Mouse (Mus musculus) CD8-positive naive resting alpha-beta T cell, adult 2 months (primary cell): Measurements from ENCODE around the gene Ddx25.

Experiments used
- DNase-seq, 2 experiments: peaks; one replicate each; pipeline ENCODE4 v3.0.0; 2022; ENCODE audit warnings: low read depth in 2 of 2, low spot score in 2 of 2

Ddx25 gene

GRCm38 (mm10) chr9:35558257-35559008, at the start of gene Ddx25, which contains the start of gene Pus3:
Gene Ddx25 (minus strand): TSS chr9:35558528.
Gene Pus3 (plus strand): TSS chr9:35558595.
- peak; percentile 21 to 22 for DNase-seq

DNA sequence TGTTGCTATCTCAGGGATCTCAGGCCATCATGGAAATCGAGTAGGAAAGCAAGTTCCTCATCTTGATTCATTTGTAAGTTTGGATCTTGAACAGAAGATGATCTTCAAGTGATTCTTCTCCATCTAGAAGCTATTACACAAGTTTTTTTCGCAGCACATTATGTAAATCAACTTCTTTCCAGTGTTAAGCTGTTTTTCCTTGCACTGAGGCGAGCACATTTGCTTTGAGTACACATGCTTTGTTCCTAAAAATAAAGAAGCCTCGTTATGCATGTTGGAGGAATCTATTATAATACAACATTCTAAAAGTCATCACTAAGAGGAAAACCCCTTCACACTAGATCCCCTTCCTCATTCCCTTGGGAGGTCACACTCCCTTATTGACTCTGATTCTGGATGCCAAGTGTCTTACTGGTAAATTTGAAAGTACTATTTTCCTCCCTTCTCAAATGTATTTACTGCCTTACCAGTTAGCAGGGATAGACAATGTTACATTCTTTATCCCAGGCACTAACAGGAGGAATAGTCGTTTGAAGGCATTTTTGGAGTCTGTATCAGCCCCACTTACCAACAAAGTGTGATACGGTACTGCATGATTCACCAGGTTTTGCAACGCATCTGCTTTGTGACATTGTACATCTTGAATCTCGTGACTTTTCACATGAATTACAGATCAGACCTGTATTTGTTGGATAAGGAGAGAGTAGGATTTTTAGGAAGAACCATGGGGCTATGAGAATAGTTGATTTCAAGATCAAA, 49.5 kb upstream of the Ddx25 start:
- DNase-seq = no peak

DNA sequence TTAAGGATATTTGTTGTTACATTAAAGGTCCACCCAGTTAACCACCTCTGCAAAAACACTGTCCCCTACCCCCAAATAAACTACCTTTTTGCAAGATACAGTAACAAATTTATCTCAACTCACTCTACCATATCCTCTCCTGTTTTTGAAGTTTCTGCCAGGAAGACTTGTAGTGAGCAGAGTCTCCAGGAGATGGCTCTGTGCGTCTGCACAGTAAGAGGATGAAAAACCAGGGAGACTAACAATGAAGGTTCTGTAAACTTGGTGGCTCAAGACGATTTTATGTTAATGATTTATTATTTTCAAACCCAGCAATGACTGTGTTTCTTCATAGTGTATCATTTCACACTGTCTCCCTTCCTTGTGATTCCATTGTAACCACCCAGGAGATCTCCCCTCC, 34.6 kb upstream of the Ddx25 start:
- DNase-seq = no peak

- DNase-seq = no peak
Measured at GRCm38 (mm10) chr9:35587674-35588073, 29.3 kb upstream of the Ddx25 start.

DNA sequence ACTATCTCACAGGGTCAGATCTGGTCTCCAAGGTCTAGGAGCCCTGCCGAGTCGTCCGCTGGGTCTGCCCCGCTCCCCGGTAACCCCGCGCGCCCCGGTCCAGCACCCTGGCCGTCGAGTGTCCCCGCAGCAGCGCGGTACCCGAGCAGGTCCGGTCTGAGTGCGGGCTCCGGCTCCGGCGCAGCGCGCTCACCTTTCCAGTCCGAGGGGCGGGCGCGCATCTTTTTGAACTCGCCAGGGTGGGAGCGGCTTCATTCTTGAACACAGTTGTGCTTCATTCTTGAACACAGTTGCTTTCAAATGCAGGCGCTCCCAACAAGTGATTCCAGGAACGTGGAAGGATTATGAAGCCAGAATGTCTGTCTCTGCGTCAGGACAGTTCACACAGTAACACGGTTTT, 16.1 kb upstream of the Ddx25 start:
- DNase-seq = no peak

DNA sequence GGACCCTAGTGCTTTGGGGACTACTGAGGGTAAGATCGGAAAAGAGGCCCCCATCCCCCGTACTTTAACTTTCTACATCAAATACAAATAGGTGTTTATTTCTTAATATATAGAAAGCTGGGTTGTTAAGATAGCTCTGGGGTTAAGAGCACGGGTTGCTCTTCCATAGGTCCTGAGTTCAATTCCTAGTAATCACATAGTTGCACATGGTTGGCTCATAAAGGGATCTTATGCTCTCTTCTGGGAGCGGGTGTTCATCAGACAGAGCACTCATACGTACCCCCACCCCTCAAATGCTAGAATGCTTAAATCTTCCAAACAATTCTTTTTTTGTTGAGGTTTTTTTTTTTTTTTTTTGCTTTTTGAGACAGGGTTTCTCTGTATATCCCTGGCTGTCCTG, 12.3 kb upstream of the Ddx25 start:
- DNase-seq = no peak

GRCm38 (mm10) chr9:35569571-35570534, 11.5 kb upstream of the Ddx25 start, which contains the start of the genes Pate2 and Hyls1:
Gene Pate2 (plus strand): TSS chr9:35570284.
Gene Hyls1 (minus strand): TSS chr9:35570398.
- peak; percentile 83 to 87 for DNase-seq

GRCm38 (mm10) chr9:35567995-35568394, 9.7 kb upstream of the Ddx25 start:
- no peak for DNase-seq

- DNase-seq = no peak
Measured at GRCm38 (mm10) chr9:35564536-35565240, 6.4 kb upstream of the Ddx25 start.

GRCm38 (mm10) chr9:35561583-35561982, 3.3 kb upstream of the Ddx25 start:
- DNase-seq = no peak

GRCm38 (mm10) chr9:35561076-35561475, 2.7 kb upstream of the Ddx25 start:
- DNase-seq = no peak

DNA sequence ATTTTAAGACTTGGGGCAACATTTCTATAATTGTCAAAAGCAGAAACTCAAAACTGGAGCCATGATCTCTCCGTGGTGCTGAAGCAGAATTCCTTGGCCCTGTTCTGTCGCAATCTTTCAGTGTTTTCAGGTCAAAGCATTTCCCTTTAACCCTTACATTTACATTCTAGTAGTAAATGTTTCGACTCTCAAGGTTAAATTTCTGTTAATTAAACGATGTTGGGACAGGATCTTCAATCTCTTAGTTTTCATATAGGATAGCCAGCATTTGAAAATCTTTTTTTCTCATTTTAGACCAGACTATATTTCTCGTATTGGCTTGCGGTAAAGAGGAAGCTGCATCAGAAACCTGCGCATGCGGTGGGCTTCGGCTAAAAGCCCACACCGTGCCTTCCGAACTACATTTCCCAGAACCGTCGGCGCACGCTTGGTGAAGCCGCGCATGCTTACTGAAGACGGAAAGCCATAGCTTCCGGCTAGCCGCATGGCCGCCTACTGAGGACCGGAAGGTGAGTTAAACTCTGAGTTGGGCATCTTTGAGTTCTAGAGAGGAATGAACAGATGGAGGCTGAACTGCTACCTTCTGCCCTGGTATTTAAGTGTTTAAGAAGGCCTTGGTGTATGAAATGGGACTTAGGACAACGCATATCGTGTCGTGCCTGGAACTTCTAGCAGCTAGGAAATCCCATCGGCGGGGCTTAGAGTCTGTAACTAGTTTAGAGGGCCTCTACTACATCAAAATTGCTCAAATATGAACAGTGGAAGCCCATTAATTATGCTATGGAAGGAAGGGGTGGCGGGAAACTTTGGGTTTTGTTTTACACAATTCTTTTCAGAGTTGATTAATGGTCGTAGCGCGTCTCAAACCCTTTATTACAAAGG, 922 bp upstream of the Ddx25 start:
- peak; percentile 71 to 76 for DNase-seq

- DNase-seq = no peak
Measured at GRCm38 (mm10) chr9:35556494-35557102, 1.7 kb downstream of the Ddx25 start.

GRCm38 (mm10) chr9:35548455-35548854, 9.9 kb downstream of the Ddx25 start:
- no peak for DNase-seq

GRCm38 (mm10) chr9:35546745-35547144, 11.6 kb downstream of the Ddx25 start:
- DNase-seq = no peak

- DNase-seq = no peak
Measured at GRCm38 (mm10) chr9:35545704-35546103, 12.6 kb downstream of the Ddx25 start.

DNA sequence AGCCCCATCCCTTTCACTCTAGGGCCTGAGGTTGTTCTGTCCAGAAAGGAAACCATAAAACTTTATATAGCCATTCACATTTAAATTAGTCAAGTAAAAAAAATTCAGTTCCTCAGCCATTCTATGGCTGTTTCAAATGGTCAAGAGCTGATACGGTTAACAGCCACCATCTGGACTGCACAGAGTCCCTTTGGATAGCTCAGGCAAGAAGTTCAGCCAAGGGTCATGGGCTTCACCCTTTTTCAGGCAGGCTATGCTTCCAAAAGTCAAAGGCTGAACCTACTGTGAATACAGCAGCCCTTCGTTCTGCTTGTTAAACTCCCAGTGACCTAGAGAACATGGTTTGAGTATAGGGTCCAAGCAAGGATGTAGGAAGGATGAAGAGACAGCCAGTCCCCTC, 13.7 kb downstream of the Ddx25 start:
- DNase-seq = no peak

DNA sequence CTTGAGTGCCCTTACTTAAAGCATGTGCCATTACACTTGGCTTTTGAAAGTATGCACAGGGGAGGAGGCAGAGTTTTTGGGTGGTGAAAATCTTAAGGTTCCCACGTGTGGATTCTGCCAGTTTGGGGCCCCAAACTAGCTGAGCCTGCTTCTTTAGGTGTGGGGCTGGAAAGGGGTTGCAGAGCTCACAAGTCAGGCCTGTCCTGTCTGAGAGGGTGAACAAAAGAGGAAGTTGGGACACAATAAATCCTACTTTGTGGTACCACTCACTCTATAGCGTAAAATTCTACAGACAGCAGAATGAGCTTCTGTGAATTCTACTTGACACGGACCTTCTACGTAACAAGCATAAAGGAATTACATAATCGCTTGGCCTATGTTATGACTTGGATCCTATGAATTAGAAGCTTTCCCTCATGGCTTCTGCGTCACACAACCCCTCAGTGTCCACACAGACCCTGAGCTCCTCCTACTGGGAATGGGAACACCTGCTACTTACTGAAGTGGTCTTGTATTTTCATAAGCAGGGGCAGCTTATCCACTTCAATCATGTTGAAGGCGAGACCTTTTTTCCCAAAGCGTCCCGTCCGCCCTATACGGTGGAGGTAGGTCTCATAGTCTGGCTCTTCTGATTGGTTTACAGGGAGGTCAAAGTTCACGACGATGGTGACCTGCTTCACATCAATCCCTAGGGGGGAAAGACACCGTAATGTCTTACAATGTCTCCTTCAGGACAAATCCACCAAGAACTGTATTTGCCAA, 15.0 kb downstream of the Ddx25 start:
- no peak for DNase-seq
